Mouse (Mus musculus): Measurements from ENCODE around the gene Rplp1. TPM values are rescaled to one million over a fixed set of nuclear protein-coding genes. Genes with fewer than 3 reads are reported as not detected.

Gene Rplp1
- polyA plus RNA-seq, 1 experiment from 2014 or later = 907 TPM

- Histone ChIP-seq H3K4me3 (ENCODE audit: low read length) (no peak overlapping the region), H3K9me3 (replicated peaks; ENCODE audit: control insufficient read depth, low read length) (no peaks in the 10 kb centered on the region), H3K27ac (ENCODE audit: low read length) (peak overlapping the region; percentile 25), H3K27me3 (ENCODE audit: control insufficient read depth, insufficient read depth, low read length) (peaks cover 6% of the 10 kb centered on the region), H3K9ac (ENCODE audit: low read length) (no peak overlapping the region), H3K36me3 (ENCODE audit: control insufficient read depth, insufficient read depth) (no peaks in the 10 kb centered on the region), H3K4me1 (ENCODE audit: control insufficient read depth, insufficient read depth, low read length) (peaks cover 26% of the 10 kb centered on the region), H3K4me2 (ENCODE audit: low read depth, low read length) (no peak overlapping the region)
- peak; percentile 53; the same call in 1 of the 2 replicates for ATAC-seq (replicated peaks; ENCODE audit: extremely low read depth, insufficient read depth, low FRiP score)
- WGBS = 26% methylated on average over 8 of the region's 8 CpGs
Measured at GRCm38 (mm10) chr9:61889855-61890254, 24.5 kb downstream of the Rplp1 start.

- Histone ChIP-seq H3K27ac (ENCODE audit: low read length) (no peak overlapping the region), H3K4me2 (ENCODE audit: low read depth, low read length) (no peak overlapping the region), H3K27me3 (ENCODE audit: control insufficient read depth, insufficient read depth, low read length) (no peaks in the 10 kb centered on the region), H3K36me3 (ENCODE audit: control insufficient read depth, insufficient read depth) (no peaks in the 10 kb centered on the region), H3K9me3 (replicated peaks; ENCODE audit: control insufficient read depth, low read length) (no peaks in the 10 kb centered on the region), H3K9ac (ENCODE audit: low read length) (no peak overlapping the region), H3K4me3 (ENCODE audit: low read length) (no peak overlapping the region), H3K4me1 (ENCODE audit: control insufficient read depth, insufficient read depth, low read length) (peaks cover 35% of the 10 kb centered on the region)
- ATAC-seq (replicated peaks; ENCODE audit: extremely low read depth, insufficient read depth, low FRiP score) = peak; percentile 69
- WGBS = 33% methylated on average over 11 of the region's 11 CpGs
Measured at GRCm38 (mm10) chr9:61887661-61888379, 26.5 kb downstream of the Rplp1 start.

DNA sequence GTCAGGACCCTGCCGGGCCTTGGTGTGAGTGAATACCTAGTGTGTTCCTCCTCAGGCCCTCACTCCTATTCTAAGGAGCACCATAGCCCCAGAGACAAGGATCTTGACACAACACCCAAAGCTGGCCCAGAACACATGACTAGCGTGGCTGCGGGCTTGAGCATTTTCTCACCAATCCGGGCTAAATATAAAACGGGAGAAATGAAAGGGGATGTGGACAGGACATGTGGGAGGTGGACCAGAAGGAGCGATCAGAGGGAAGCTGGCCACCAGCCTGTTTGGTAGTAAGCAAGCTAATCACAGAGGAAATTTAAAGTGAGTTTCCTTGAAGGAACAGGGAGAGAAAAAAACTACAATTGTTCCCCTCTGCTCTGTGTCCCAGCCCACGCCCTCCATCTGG lies 28.4 kb downstream of the Rplp1 start:
- H3K36me3 ChIP-seq (ENCODE audit: control insufficient read depth, insufficient read depth) = no peaks in the 10 kb centered on the region
- no peak overlapping the region for H3K27ac ChIP-seq (ENCODE audit: low read length)
- no peak overlapping the region for H3K4me2 ChIP-seq (ENCODE audit: low read depth, low read length)
- no peak for ATAC-seq (replicated peaks; ENCODE audit: extremely low read depth, insufficient read depth, low FRiP score)
- no peaks in the 10 kb centered on the region for H3K9me3 ChIP-seq (replicated peaks; ENCODE audit: control insufficient read depth, low read length)
- H3K4me1 ChIP-seq (ENCODE audit: control insufficient read depth, insufficient read depth, low read length) = peaks cover 35% of the 10 kb centered on the region
- H3K9ac ChIP-seq (ENCODE audit: low read length) = no peak overlapping the region
- H3K27me3 ChIP-seq (ENCODE audit: control insufficient read depth, insufficient read depth, low read length) = no peaks in the 10 kb centered on the region
- WGBS = 66% methylated on average over 7 of the region's 7 CpGs
- H3K4me3 ChIP-seq (ENCODE audit: low read length) = no peak overlapping the region

DNA sequence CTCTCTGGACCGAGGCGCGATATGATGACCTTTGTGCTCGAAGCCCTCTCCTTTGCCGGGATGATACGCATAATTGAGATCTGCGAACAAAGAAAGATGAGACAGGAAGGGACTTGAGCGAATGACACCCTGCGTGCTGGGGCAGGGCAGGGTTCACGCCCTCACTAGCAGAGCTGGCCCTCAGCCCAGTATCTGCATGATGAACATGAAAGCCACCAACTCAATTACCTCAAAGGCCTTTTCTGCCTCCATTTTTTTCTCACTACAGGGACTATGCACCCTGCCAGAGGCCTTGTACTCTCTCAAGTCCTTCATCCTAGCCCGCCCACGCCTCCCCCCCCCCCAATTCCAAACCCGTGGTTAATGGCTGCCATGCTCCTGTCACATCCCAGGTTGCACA lies 29.4 kb downstream of the Rplp1 start:
- H3K4me2 ChIP-seq (ENCODE audit: low read depth, low read length) = 0 out of 2 replicates have a peak overlapping the region, but pooled peaks have one; percentile 8
- H3K27me3 ChIP-seq (ENCODE audit: control insufficient read depth, insufficient read depth, low read length) = no peaks in the 10 kb centered on the region
- no peak overlapping the region for H3K4me3 ChIP-seq (ENCODE audit: low read length)
- H3K4me1 ChIP-seq (ENCODE audit: control insufficient read depth, insufficient read depth, low read length) = peaks cover 28% of the 10 kb centered on the region
- no peak for ATAC-seq (replicated peaks; ENCODE audit: extremely low read depth, insufficient read depth, low FRiP score)
- 56% methylated on average over 13 of the region's 13 CpGs for whole genome bisulfite sequencing
- no peaks in the 10 kb centered on the region for H3K36me3 ChIP-seq (ENCODE audit: control insufficient read depth, insufficient read depth)
- no peak overlapping the region for H3K9ac ChIP-seq (ENCODE audit: low read length)
- no peak overlapping the region for H3K27ac ChIP-seq (ENCODE audit: low read length)
- H3K9me3 ChIP-seq (replicated peaks; ENCODE audit: control insufficient read depth, low read length) = no peaks in the 10 kb centered on the region

GRCm38 (mm10) chr9:61884375-61884774 lies 30.0 kb downstream of the Rplp1 start:
- Histone ChIP-seq H3K9me3 (replicated peaks; ENCODE audit: control insufficient read depth, low read length) (no peaks in the 10 kb centered on the region), H3K4me2 (ENCODE audit: low read depth, low read length) (0 out of 2 replicates have a peak overlapping the region, but pooled peaks have one; percentile 8), H3K4me1 (ENCODE audit: control insufficient read depth, insufficient read depth, low read length) (peaks cover 25% of the 10 kb centered on the region), H3K27ac (ENCODE audit: low read length) (no peak overlapping the region), H3K36me3 (ENCODE audit: control insufficient read depth, insufficient read depth) (no peaks in the 10 kb centered on the region), H3K9ac (ENCODE audit: low read length) (no peak overlapping the region), H3K27me3 (ENCODE audit: control insufficient read depth, insufficient read depth, low read length) (no peaks in the 10 kb centered on the region), H3K4me3 (ENCODE audit: low read length) (no peak overlapping the region)
- ATAC-seq (replicated peaks; ENCODE audit: extremely low read depth, insufficient read depth, low FRiP score) = no peak
- 52% methylated on average over 7 of the region's 7 CpGs for WGBS

DNA sequence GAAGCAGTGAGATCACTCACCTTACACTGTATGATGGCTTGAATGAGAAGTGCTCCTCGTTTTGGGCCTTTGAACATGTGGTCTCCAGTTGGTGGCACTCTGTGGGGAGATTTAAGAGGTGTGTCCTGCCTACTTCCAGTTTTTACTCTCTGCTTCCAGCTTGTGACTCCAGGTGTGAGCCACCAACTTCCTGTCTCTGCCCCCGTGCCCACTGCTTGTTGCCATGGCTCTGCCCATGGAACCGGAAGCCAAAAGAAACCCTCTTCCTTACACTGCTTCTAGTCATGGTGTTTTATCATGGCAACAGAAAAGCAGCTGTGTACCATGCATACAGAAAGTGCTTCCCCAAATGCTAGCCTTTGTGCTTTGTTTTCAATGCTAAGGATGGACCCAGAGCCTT lies 32.2 kb downstream of the Rplp1 start:
- no peak overlapping the region for H3K27ac ChIP-seq (ENCODE audit: low read length)
- no peak for ATAC-seq (replicated peaks; ENCODE audit: extremely low read depth, insufficient read depth, low FRiP score)
- no peaks in the 10 kb centered on the region for H3K9me3 ChIP-seq (replicated peaks; ENCODE audit: control insufficient read depth, low read length)
- H3K27me3 ChIP-seq (ENCODE audit: control insufficient read depth, insufficient read depth, low read length) = 0 out of 2 replicates have a peak, but pooled peaks cover 2% of the 10 kb centered on the region
- H3K4me2 ChIP-seq (ENCODE audit: low read depth, low read length) = no peak overlapping the region
- H3K9ac ChIP-seq (ENCODE audit: low read length) = no peak overlapping the region
- WGBS = 70% methylated on average over 3 of the region's 3 CpGs
- H3K36me3 ChIP-seq (ENCODE audit: control insufficient read depth, insufficient read depth) = no peaks in the 10 kb centered on the region
- no peak overlapping the region for H3K4me3 ChIP-seq (ENCODE audit: low read length)
- peaks cover 12% of the 10 kb centered on the region for H3K4me1 ChIP-seq (ENCODE audit: control insufficient read depth, insufficient read depth, low read length)

DNA sequence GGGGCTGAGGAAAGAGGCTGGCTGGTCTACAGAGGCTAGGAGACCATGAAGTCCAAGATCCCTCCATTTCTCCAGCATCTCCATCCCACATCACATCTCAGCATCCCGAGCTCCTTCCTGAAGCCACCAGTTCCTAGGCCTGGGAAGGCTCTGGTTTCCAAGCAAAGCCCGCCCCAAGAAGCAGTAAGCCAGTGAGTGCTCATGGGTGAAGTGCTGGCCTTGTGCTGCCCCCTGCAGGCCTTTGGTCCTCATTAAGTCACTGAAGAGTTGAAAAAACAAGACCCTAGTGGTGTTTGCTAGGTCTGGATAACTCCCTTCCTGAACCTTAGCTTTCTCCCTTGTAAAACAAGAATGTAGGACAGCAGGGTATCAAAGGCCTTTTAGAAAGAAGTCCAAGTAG lies 35.5 kb downstream of the Rplp1 start:
- H3K27me3 ChIP-seq (ENCODE audit: control insufficient read depth, insufficient read depth, low read length) = peaks cover 2% of the 10 kb centered on the region; the same call in 1 of the 2 replicates
- no peak overlapping the region for H3K4me2 ChIP-seq (ENCODE audit: low read depth, low read length)
- no peak for ATAC-seq (replicated peaks; ENCODE audit: extremely low read depth, insufficient read depth, low FRiP score)
- no peaks in the 10 kb centered on the region for H3K36me3 ChIP-seq (ENCODE audit: control insufficient read depth, insufficient read depth)
- H3K9ac ChIP-seq (ENCODE audit: low read length) = no peak overlapping the region
- H3K9me3 ChIP-seq (replicated peaks; ENCODE audit: control insufficient read depth, low read length) = no peaks in the 10 kb centered on the region
- no peak overlapping the region for H3K27ac ChIP-seq (ENCODE audit: low read length)
- peaks cover 2% of the 10 kb centered on the region; the same call in 1 of the 2 replicates for H3K4me1 ChIP-seq (ENCODE audit: control insufficient read depth, insufficient read depth, low read length)
- no peak overlapping the region for H3K4me3 ChIP-seq (ENCODE audit: low read length)
- WGBS = 47% methylated on average over 2 of the region's 2 CpGs

DNA sequence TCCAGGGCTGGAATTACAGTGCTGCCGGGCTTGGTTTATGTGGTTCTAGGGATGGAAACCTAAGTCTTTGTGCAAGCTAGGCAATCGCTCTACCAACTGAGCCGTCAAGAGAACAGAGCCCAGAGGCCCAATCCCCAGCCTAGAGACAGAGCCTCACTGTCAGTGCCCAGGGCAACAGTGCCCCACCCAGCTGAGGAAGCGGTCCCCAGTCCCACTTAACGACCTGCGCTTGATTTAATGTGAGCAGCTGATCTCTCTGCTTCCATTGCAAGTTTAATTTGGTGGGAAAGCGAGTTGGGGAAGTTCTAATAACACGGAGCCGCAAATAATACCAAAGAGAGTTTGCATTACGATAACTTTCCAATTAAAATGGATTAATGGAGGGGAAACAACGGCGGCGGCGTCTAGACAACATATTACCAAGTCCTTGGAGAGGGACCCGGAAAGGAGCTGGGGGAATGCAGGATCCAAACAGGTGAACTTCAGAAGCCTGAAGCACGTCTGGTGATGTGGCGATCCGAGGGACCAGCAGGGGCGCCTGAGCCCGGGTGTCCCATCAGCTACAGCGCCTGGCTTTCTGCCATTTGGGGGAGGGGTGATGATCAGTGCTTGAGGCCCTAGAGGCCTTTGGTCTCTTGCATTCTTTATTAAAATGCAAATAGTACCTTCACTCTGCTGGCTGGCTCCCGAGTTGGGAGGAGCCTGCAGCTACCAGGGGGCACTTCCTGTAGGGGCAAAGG lies 36.8 kb downstream of the Rplp1 start:
- ATAC-seq (replicated peaks; ENCODE audit: extremely low read depth, insufficient read depth, low FRiP score) = no peak
- no peaks in the 10 kb centered on the region for H3K9me3 ChIP-seq (replicated peaks; ENCODE audit: control insufficient read depth, low read length)
- H3K9ac ChIP-seq (ENCODE audit: low read length) = no peak overlapping the region
- H3K4me3 ChIP-seq (ENCODE audit: low read length) = no peak overlapping the region
- H3K4me1 ChIP-seq (ENCODE audit: control insufficient read depth, insufficient read depth, low read length) = peaks cover 2% of the 10 kb centered on the region; the same call in 1 of the 2 replicates
- peaks cover 2% of the 10 kb centered on the region; the same call in 1 of the 2 replicates for H3K27me3 ChIP-seq (ENCODE audit: control insufficient read depth, insufficient read depth, low read length)
- no peak overlapping the region for H3K27ac ChIP-seq (ENCODE audit: low read length)
- no peaks in the 10 kb centered on the region for H3K36me3 ChIP-seq (ENCODE audit: control insufficient read depth, insufficient read depth)
- WGBS = 29% methylated on average over 22 of the region's 22 CpGs
- H3K4me2 ChIP-seq (ENCODE audit: low read depth, low read length) = no peak overlapping the region

DNA sequence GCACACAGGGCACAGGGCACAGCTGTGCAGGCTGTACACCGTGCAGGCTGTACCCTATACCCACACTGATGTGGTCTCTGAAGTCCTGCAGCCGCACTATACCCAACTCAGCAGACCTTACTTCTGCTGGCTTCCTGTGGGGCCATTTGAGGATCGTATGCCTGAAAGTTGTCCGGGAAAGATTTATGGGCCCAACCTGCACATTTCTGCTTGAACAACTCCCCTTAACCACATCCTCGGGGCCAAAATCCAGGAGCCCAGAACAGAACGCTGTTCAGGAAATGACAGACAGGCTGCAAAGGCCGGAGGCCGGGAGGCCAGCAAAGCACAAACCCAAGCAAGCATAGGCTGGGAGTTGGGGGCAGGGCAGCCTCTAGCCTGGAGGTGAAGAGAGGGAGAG lies 41.0 kb downstream of the Rplp1 start:
- H3K27ac ChIP-seq (ENCODE audit: low read length) = no peak overlapping the region
- peaks cover 2% of the 10 kb centered on the region; the same call in 1 of the 2 replicates for H3K4me1 ChIP-seq (ENCODE audit: control insufficient read depth, insufficient read depth, low read length)
- H3K9me3 ChIP-seq (replicated peaks; ENCODE audit: control insufficient read depth, low read length) = no peaks in the 10 kb centered on the region; the same call in 1 of the 2 replicates
- H3K4me2 ChIP-seq (ENCODE audit: low read depth, low read length) = no peak overlapping the region
- no peaks in the 10 kb centered on the region; the same call in 1 of the 2 replicates for H3K27me3 ChIP-seq (ENCODE audit: control insufficient read depth, insufficient read depth, low read length)
- no peaks in the 10 kb centered on the region for H3K36me3 ChIP-seq (ENCODE audit: control insufficient read depth, insufficient read depth)
- no peak overlapping the region for H3K9ac ChIP-seq (ENCODE audit: low read length)
- H3K4me3 ChIP-seq (ENCODE audit: low read length) = no peak overlapping the region
- WGBS = 52% methylated on average over 8 of the region's 8 CpGs
- no peak for ATAC-seq (replicated peaks; ENCODE audit: extremely low read depth, insufficient read depth, low FRiP score)

All from heart, embryonic 16.5 days (tissue).